Mouse (Mus musculus) erythroblast, embryonic 14.5 days (primary cell): ENCODE results near the gene Capn12.

Source experiments
- GATA1 ChIP-seq: IDR thresholded peaks from 2 replicates; pipeline ENCODE4 v1.6.1; 2012; ENCODE audit warnings: low read length, inconsistent platforms, mixed read lengths
- TAL1 ChIP-seq: IDR thresholded peaks from 3 replicates; pipeline ENCODE4 v1.6.1; 2012; ENCODE audit warnings: low read length, inconsistent platforms, mixed read lengths

DNA sequence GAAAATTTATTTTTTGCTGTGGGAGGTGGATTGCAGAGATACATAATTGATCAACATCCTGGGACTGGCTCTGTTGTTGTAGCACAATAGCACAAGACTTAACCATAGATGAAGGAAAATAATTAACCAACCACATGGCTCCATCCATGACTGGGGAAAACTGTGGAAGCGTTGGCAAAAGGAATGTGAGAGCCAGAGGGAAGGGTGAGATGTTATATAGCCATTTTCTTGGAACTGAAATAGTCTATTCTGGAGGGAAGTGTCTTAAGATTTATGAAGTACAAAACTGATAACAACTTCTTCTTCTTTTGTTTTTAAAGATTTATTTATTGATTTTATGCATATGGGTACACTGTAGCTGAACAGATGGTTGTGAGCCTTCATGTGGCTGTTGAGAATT is 33.9 kb upstream of the Capn12 start:
- TF ChIP-seq TAL1 (no peak), GATA1 (no peak)
